Mouse (Mus musculus): Measurements from ENCODE around the gene Slc44a2.
A peak's percentile ranks its signal among the peaks of the same experiment; 100 is the strongest.

GRCm38 (mm10) chr9:21351178-21351577 is 30.7 kb downstream of the Slc44a2 start:
- no peak for TF ChIP-seq CTCF (IDR thresholded peaks at IDR 0.05)
- TF ChIP-seq EP300 (IDR thresholded peaks at IDR 0.05): peak; percentile 37

All from lung, postnatal 0 days (tissue).